Comparison of ENCODE assay signal across 8 mouse cellular contexts in genomic region chr4:97628881-97629605, GRCm38 (mm10).
DNase-seq lines count a peak whose midpoint lies in the region; ATAC-seq lines count a peak whose summit lies in the region.

No protein-coding gene starts in this region.

- H3K27ac ChIP-seq in liver, embryonic 12.5 days: no peak overlapping the region
- no peak overlapping the region for H3K27ac ChIP-seq in forebrain, embryonic 11.5 days (ENCODE audit: low read depth, low read length)
- no peak overlapping the region for H3K27ac ChIP-seq in intestine, embryonic 15.5 days
- no peak overlapping the region for H3K27ac ChIP-seq in neural tube, embryonic 14.5 days (ENCODE audit: low read depth, low read length)

- no peaks in the 10 kb centered on the region for H3K9me3 ChIP-seq in liver, embryonic 12.5 days (replicated peaks)
- H3K9me3 ChIP-seq in forebrain, embryonic 11.5 days (ENCODE audit: control insufficient read depth, low read length): no peaks in the 10 kb centered on the region
- no peaks in the 10 kb centered on the region for H3K9me3 ChIP-seq in intestine, embryonic 15.5 days
- H3K9me3 ChIP-seq in neural tube, embryonic 14.5 days (ENCODE audit: control insufficient read depth, low read length): no peaks in the 10 kb centered on the region

- H3K36me3 ChIP-seq in liver, embryonic 12.5 days: no peaks in the 10 kb centered on the region
- H3K36me3 ChIP-seq in forebrain, embryonic 11.5 days (ENCODE audit: control insufficient read depth, insufficient read depth, low read length): no peaks in the 10 kb centered on the region
- H3K36me3 ChIP-seq in intestine, embryonic 15.5 days: no peaks in the 10 kb centered on the region
- H3K36me3 ChIP-seq in neural tube, embryonic 14.5 days (ENCODE audit: control insufficient read depth, insufficient read depth, low read length): no peaks in the 10 kb centered on the region

- no peak for DNase-seq in liver
- DNase-seq in forebrain, embryonic 11.5 days (ENCODE audit: low spot score): no peak
- DNase-seq in adrenal gland, adult (ENCODE audit: inconsistent age in 2 of 2, low spot score in 1 of 2): no peak
- no peak for DNase-seq in adrenal gland, postnatal 10 days

- no peak overlapping the region for H3K4me3 ChIP-seq in liver, embryonic 12.5 days
- H3K4me3 ChIP-seq in forebrain, embryonic 11.5 days (ENCODE audit: low read depth, low read length): no peak overlapping the region
- no peak overlapping the region for H3K4me3 ChIP-seq in intestine, embryonic 15.5 days (replicated peaks)
- H3K4me3 ChIP-seq in neural tube, embryonic 14.5 days (ENCODE audit: low read depth, low read length): no peak overlapping the region

- H3K27me3 ChIP-seq in liver, embryonic 12.5 days (replicated peaks): peaks cover 5% of the 10 kb centered on the region; the same call in 1 of the 2 replicates
- H3K27me3 ChIP-seq in forebrain, embryonic 11.5 days (ENCODE audit: control insufficient read depth, insufficient read depth, low read length): no peaks in the 10 kb centered on the region
- H3K27me3 ChIP-seq in intestine, embryonic 15.5 days (replicated peaks): no peaks in the 10 kb centered on the region
- no peaks in the 10 kb centered on the region for H3K27me3 ChIP-seq in neural tube, embryonic 14.5 days (ENCODE audit: control insufficient read depth, insufficient read depth, low read length)

- 0 out of 2 replicates have a peak, but pooled peaks have one; percentile 24 for ATAC-seq in liver, embryonic 12.5 days
- peak; percentile 85 for ATAC-seq in forebrain, embryonic 11.5 days (replicated peaks; ENCODE audit: low FRiP score)
- ATAC-seq in intestine, embryonic 15.5 days: peak; percentile 84
- peak; percentile 77 for ATAC-seq in neural tube, embryonic 14.5 days (ENCODE audit: low read depth)
- no peak for ATAC-seq in frontal cortex, adult (ENCODE audit: low TSS enrichment)

- H3K9ac ChIP-seq in liver, embryonic 12.5 days: no peak overlapping the region
- H3K9ac ChIP-seq in forebrain, embryonic 11.5 days (ENCODE audit: low read length): no peak overlapping the region
- no peak overlapping the region for H3K9ac ChIP-seq in intestine, embryonic 15.5 days
- no peak overlapping the region for H3K9ac ChIP-seq in neural tube, embryonic 14.5 days (replicated peaks; ENCODE audit: low read depth, low read length)

- WGBS in liver, embryonic 12.5 days (ENCODE audit: insufficient replicate concordance): 48% methylated on average over 14 of the region's 14 CpGs
- WGBS in forebrain, embryonic 11.5 days: 32% methylated on average over 14 of the region's 14 CpGs
- WGBS in intestine, embryonic 15.5 days: 31% methylated on average over 14 of the region's 14 CpGs
- 35% methylated on average over 14 of the region's 14 CpGs for WGBS in neural tube, embryonic 14.5 days

- H3K4me2 ChIP-seq in liver, embryonic 12.5 days: no peak overlapping the region
- no peak overlapping the region for H3K4me2 ChIP-seq in forebrain, embryonic 11.5 days (ENCODE audit: low read depth, low read length, severe bottlenecking)
- H3K4me2 ChIP-seq in intestine, embryonic 15.5 days (replicated peaks): no peak overlapping the region
- H3K4me2 ChIP-seq in neural tube, embryonic 14.5 days (ENCODE audit: low read depth, low read length): no peak overlapping the region

- H3K4me1 ChIP-seq in liver, embryonic 12.5 days: no peaks in the 10 kb centered on the region
- peaks cover 8% of the 10 kb centered on the region for H3K4me1 ChIP-seq in forebrain, embryonic 11.5 days (replicated peaks; ENCODE audit: control insufficient read depth, insufficient read depth, low read length)
- H3K4me1 ChIP-seq in intestine, embryonic 15.5 days (replicated peaks): peaks cover 8% of the 10 kb centered on the region
- H3K4me1 ChIP-seq in neural tube, embryonic 14.5 days (ENCODE audit: control insufficient read depth, insufficient read depth, low read length): no peaks in the 10 kb centered on the region
